Mouse (Mus musculus) skeletal muscle tissue, adult 2 months (tissue): ENCODE measurements around the gene Fbxl20.

Experiments
- DNase-seq: peaks from one replicate; pipeline ENCODE4 v3.0.0-alpha.2; 2012; ENCODE audit warnings: low read depth, low spot score

Fbxl20 gene

DNA sequence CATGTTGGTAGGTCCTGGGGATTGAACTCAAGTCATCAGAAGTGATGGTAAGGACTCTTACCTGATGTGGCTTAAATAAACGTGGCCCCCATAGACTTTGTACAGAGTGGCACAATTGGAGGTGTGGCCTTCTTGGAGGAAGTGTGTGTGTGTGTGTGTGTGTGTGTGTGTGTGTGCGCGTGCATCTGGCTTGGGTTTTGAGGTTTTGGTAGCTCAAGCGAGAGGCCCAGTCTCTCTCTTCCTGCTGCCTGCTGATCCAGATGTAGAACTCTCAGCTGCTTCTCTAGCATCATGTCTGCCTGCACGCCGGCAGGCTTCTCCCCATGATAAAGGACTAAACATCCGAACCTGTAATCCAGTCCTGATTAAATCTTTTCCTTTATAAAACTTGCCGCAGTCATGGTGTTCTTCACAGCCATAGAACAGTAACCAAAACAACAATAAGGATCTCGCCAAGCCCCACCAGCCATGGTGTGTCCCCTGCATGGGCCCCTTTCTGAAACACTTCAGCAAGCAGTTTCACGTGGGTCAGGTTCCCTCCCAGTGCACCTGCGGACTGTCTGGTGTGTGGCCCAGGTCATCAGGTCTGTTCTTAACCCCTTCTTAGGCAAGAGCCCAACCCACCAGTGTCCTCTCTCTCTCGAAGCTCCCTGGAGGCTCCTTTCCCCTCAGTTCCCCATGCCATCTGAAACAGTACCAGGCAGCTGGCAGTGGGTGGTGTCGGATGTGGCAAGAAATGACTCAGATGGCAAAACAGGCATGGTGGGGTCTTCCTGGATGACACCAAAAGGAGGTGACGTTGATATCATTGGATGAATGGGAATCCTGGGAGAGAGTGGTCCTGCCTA lies 100.3 kb downstream of the Fbxl20 start:
- no peak for DNase-seq

DNA sequence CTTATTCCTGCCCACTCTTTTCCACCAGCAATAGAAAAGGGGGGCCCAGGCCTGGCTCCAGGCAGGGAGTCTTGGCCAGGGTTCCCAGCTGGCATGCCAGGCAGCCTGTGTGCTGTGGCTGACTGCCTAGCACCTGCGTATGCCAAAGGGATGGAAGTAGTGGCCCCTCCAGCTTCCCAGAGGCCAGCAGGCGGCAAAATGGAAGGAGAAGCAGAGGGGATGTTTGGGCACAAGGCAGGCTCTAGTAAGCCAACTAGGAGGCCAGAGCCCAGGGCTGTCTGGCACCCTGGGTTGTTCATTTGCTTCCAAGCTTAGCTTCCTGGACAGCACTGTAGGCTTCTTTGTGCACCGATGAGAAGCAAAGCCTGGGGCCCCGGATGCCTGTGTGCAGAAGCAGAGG lies 102.5 kb downstream of the Fbxl20 start:
- no peak for DNase-seq

DNA sequence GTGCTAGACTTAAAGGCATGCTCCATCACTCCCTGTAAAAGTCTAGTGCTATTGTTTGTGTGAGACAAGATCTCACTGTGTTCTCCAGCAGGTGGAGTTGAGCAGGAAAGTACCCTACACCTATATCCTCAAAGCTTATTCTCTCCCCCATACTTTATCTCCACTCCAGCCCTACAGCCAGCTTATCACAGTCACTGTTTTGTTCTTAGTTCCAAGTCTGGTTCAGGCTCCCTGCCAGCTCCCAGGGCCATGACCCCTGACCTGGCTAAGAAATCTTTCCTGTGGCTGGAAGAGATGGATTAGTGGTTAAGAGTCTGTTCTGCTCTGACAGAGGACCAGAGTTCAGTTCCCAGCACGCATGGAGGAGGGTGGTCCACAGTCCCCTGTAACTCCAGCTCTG lies 103.7 kb downstream of the Fbxl20 start:
- DNase-seq, result no peak

DNA sequence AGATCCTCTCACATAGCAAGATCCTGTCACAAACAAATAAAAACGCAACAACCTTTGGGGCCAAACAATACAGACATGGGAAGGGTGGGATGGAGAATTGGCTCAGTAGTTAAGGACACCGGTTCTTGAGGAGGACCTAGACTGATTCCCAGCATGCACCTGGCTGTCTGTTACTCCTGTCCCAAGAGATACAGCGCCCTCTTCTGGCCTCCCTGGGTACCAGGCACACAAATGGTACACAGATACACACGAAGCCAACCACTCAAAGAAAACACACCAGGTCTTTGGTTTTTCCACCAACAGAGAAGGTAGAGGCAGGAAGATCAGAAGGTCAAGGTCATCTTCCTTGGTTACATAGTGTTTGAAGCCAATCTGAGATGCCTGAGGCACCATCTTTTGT lies 104.6 kb downstream of the Fbxl20 start:
- DNase-seq, result no peak

DNA sequence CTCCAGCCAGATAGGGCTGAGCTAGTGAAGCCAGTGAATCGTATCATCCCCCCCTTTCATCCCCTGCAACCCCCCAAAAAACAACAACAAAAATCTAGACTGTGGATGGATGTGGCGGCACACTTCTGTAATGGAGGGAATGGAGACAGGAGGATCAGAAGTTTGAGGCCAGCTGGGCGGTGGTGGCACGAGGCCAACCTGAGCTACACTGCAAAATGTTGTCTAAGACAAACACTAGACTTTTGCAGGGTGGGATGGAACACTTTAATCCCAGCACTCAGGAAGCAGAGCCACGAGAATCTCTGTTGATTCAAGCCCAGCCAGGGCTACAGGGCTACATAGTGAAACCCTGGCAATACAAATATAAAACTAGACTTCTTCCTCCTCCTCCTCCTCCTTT lies 106.1 kb downstream of the Fbxl20 start:
- no peak for DNase-seq

DNA sequence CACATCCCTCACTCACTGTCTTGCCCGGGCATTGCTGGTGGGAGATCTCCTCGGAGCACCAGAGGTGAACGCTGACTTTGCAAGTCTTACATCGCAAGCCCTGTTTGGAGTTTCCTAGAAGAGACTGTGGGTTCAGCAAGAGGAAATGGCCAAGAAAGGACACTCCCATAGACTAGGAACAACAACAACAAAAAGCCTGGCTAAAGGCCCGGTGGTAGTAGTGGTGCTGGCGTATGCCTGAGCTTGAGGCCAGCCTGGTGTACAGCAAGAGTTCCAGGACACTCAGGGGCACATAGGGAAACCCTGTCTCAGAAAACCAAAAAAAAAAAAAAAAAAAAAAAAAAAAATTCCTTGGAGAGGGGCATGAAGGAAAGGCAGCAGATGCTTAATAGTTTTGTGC lies 107.5 kb downstream of the Fbxl20 start:
- DNase-seq, result no peak

DNA sequence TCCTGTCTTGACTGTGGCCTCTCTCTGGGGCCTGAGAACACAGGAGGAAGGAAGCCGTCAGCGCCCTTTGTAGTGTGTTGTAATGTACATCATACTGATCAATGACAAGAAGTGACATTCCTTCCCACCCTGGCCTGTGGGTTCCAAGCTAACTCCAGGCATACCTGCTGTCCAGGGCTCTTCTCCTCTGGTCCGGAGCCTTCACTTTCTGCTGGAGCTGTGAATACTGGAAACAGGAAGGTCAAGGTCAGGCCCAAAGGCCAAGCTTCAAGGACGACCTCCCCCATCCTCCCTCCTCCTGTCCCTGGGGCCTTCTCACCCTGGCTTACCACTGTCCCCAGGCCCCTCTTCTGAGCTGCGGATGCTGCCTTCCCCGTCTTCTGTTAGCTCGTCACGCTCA lies 109.2 kb downstream of the Fbxl20 start:
- DNase-seq, result no peak

DNA sequence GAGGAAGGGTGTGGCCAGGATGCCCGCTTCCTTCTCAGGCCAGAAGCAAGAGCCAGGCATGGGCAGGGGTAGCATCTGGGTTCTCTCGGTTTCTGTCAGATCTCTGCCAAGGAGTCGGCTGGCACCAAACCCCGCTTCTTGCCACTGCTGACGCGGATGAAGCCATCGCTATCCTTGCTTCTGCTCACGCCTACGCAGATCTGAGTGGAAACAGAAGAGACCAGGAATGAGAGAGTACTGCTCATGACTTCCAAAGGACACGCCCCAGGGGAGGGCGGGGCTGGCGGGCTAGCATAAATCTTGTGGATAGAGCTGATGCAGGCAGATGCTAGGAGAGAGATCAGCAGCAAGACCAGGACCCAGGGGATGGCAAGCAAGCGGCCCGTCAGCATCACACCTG lies 112.3 kb downstream of the Fbxl20 start:
- DNase-seq, result no peak

DNA sequence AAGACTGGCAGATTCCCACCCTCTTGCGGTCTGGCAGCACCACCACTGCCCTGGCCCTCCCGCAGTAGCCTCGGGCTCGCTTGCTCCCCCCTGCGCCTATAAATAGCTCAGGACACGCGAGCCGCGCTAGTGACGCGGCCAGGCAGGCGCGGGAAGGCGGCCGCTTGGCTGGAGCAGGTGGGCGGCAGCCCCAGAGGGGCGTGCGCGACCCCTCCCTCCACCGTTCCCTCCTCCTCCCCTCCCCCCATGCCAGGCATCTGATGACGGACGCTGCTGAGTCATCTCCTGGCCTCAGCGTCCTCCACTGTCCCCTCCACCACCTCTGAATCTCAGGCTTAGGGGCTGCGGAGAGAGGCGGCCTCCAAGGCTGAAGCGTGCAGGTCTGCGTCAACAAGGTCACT lies 114.2 kb downstream of the Fbxl20 start:
- DNase-seq, result no peak

DNA sequence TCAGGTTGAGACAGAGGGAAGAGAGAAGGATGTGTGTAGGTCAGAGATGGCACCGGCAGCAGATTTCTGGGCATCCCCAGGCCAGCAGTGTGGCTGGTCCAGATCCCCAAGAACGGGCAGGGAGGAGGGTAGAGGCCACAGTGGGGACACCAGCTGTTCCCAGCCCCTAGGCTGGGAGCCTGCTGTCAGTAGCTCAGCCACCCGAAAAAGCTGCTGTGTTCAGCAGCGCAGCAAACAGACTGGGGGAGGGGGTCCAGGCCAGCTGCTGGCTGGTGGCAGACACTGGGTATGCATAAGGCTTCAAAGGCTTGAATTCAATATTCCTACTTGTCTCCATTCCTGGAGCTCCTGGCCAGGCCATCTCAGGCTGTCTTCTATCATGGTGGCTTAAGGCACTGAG lies 115.4 kb downstream of the Fbxl20 start:
- DNase-seq, result no peak

DNA sequence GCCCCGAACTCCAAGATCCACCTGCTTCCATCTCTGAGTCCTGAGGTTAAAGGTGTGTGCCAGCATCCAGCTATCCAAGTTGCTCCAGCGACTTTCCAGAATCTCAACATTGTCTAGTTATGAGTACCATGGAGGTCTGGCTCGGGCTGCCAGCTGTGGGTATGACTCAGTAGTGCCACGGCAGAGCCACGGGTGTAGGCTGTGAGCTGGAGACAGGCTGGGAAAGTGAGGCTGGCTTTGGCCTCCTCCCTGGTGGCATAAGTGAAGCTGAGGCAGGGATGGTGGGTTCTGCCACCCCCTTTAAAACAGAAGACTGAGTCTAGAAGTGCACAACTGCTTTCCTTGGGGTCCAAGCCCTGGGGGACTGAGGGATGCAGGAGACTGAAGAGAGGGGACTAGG lies 116.1 kb downstream of the Fbxl20 start:
- DNase-seq, result no peak
